Mouse (Mus musculus) urinary bladder, postnatal 25 days (tissue): ENCODE results near the gene Mrps18a.

Experiments used
- DNase-seq: peaks from one replicate; pipeline ENCODE4 v3.0.0; 2022; ENCODE audit warnings: low spot score

Mrps18a gene

GRCm38 (mm10) chr17:46110402-46111289 is at the start of gene Mrps18a:
Gene Mrps18a, plus strand, starts transcription at chr17:46110986.
- DNase-seq, result peak; percentile 82

DNA sequence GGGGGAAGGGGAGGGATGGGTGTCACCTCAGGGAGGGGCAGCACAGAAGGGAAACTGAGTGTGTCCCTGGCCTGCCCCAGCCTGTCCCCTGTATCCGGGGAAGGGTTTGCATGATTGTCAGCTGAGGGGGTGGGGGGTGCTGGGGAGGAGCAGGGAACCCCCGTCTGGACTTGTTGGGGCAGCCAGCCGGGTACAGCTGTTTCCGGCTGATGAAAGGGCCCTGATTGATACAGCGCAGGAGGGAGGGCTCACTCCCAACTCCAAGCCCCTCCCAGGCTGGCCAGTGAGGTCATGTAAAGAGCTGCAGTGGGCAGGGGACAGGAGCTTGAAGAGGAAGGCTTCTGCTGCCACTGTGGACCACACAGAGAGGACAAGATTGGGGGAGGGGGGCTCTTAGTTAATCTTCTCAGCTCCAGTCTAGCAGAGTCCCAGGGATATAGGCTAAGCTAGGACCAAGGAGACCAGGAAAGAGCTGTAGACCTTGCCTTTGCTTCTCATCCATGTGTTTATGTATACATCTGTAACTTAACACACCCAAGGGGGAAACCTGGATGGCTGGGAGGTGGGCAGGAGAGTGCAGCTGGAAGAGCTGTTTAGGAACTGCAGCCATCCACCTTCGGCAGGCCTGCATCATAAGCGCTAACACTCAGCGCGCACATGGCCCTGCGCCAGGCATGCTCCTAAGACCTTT is 47.4 kb upstream of the Mrps18a start:
- DNase-seq, result peak; percentile 33

DNA sequence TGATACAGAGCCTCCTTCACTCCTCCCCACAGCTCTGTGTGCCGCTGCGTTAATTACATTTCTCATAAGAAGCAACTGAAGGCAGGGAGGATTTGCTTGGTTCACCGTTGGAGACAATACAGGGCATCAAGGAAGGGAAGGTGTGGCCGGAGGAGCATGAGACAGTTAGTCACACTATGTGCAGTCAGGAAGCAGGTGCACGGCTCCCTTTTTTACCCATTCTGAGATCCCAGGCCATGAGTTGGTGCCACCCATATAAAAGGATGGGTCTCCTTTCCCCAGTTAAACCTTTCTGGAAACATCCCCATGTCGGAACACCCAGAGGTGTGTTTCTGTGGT is 46.8 kb upstream of the Mrps18a start:
- no peak for DNase-seq

- DNase-seq, result no peak
Measured at GRCm38 (mm10) chr17:46070046-46070445, 40.7 kb upstream of the Mrps18a start.

DNA sequence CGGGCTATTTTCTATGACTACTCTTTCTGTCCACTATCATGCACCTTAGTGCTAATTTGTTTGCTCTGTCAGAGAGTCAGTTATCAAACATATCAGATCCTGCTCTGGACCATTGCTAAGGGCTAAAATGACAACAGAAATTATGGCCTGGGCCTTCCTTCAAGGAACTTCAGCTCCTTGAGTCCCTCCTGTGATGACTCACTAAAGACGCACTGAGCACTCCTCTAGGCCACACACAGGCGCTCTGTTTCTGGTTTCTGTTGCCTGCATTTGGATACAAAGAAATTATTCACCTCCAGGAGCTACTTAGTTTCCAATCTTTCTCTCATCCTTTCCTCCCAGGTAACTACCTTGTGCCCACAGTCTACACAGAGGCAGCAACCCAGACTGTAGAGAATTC is 39.3 kb upstream of the Mrps18a start:
- DNase-seq, result no peak

DNA sequence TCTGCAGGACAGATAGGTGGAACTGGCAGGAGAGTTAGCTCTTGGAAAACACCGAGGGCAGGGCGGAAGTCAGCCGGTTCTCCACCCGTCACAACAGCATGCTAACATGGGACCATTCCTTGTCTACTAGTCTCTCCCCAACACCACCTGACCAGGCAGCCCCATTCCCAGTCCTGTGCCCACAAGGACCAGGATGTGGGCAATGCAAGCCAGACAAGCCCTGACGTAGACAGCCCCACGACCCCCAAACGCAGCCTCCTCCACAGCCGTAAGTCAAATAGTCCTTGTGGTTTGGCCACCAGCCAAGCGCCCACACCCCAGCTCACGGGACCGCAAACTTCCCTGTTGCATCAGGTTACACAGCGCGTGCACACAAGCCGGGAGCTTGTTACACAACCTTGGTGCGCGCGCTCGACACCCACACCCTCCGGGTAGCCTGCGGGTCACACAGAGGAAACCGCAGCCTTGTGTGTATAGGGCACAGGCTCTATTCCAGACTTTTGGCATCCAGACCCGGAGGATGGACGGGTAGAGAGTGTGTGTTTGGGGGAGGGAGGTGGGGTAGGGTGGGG is 37.0 kb upstream of the Mrps18a start:
- DNase-seq, result peak; percentile 84

- no peak for DNase-seq
Measured at GRCm38 (mm10) chr17:46074398-46075115, 36.2 kb upstream of the Mrps18a start.

- peak; percentile 43 for DNase-seq
Measured at GRCm38 (mm10) chr17:46075116-46075485, 35.7 kb upstream of the Mrps18a start.

DNA sequence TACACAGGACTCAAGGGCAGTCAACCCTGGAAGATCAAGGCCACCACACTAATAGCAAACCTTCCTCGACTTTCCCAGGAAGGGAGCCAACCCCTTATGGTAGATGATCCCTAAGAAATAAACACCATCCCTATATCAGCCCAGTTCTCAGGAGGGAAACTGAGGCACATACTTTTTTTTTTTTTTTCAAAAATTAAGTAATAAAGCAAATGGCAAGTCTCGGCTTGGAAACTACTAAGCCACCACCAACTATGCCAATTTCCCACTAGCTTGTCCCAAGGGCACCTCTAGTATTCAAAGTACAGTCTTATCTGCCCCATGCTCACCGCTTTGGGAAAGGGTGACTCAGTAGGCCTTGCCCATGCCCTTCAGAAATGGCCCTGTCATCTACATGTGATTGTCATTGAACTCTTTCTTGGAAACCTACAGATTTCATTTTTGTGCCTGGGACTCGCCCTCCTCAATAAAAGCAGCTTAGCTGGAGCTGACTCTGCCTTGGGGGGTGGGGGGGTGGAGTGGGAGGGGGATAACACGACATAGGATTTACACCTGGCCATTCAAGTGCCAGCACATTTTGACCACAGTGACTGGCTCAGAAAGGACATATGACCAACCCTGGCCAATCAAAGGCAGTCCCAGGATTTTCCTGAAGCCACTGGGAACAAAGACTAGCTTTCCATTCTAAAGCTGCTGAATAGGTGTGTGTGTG is 35.1 kb upstream of the Mrps18a start:
- DNase-seq, result no peak

DNA sequence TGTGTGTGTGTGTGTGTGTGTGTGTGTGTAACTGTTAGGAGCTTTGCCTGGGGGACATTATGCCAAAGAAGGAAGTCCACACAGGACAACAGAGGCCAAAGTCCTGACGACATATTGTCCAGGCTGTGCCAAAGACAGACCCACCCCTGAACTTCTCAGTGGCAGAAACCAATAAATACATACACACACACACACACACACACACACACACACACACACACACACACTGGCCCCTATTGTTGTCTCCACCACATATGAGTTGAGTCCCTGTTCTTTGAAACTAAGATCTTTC is 34.6 kb upstream of the Mrps18a start:
- DNase-seq, result no peak

DNA sequence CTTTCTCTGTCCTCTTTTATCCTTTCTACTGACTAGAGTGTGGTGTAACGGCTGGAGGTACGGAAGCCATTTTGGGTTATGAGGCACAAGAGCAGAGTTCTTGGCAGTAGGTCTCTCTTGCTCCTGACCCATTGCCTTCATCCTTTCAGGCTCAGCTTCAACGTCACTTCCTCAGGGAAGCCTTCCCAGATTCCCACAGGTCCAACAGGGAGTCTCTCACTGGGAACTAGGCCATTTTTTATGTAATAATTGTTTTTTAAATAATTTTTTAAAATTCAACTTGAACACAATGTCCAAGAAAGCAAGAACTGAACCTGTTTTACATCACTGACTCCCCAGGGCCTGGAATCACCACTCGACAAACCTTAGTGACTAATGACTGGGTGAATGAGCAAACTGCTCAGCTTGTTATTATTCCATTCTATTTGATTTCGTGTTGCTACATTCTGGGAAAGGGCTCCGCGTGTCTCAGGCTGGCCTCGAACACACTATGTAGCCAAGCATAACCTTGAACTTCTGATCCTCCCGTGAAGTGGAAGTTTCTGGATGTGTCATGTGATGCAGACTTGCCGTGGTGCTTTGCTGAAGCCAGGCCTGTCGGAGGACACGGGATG is 32.8 kb upstream of the Mrps18a start:
- no peak for DNase-seq

- no peak for DNase-seq
Measured at GRCm38 (mm10) chr17:46079037-46079436, 31.7 kb upstream of the Mrps18a start.

- no peak for DNase-seq
Measured at GRCm38 (mm10) chr17:46080388-46080787, 30.4 kb upstream of the Mrps18a start.

DNA sequence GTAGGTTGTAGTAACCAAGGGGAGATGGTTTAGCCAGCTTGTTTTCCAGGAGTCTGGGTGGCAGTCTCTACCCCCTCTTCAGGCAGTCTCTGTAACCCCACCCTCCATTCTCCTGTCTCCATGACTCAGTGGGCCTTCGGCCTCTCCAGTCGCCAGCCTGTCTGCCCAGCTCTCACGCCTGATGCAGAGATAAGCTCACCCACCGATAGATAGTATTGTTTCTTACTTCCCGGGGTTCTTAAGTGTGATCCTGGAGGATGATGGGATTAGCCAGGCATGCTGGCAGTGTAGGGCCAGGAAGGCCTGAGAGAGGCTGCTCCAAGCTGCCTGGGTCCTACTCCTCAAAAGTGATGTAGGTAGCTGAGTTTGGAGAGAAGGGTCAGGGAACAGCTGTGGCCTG is 29.7 kb upstream of the Mrps18a start:
- DNase-seq, result no peak

- DNase-seq, result no peak
Measured at GRCm38 (mm10) chr17:46081657-46082056, 29.1 kb upstream of the Mrps18a start.

DNA sequence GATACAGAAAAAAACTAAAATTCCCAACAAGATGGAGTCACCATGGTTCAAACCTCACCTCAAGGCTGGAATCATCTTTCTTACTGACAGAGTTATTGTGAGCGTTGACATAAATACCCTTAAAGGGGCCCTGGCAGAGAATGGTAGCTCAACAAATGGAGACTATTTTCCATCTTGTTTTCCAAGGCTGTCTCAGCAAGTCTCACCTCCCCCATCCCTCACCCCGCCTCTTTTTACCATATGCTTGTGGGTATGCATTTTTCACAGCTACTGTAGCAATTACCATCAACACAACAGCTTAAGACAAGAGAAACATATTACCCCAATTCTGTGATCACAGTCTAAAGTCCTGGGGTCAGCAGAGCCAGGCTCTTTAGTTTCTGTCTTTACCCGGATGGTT is 27.4 kb upstream of the Mrps18a start:
- DNase-seq, result no peak

DNA sequence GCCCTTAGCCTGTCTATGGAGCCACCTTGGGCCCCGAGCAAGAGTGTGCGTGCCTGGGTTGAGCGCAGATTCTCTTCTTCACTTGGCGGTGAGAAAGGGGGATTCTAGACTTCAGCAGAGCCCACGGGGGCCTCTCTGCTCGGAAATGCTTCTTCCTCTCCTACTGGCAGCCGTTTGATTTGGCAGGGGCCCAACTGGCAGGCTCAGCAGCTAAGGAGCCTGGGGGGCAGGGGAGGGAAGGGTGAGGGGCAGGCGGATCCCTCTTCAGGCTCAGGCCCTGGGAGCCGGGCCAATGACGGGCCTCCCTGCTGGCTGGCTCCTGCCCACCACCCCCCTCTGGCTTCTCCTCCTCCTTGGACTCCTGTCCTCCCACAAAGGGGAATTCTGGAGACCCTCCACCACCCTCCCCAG is 26.7 kb upstream of the Mrps18a start:
- DNase-seq, result peak; percentile 45

GRCm38 (mm10) chr17:46086341-46086870 is 24.4 kb upstream of the Mrps18a start:
- DNase-seq, result no peak

DNA sequence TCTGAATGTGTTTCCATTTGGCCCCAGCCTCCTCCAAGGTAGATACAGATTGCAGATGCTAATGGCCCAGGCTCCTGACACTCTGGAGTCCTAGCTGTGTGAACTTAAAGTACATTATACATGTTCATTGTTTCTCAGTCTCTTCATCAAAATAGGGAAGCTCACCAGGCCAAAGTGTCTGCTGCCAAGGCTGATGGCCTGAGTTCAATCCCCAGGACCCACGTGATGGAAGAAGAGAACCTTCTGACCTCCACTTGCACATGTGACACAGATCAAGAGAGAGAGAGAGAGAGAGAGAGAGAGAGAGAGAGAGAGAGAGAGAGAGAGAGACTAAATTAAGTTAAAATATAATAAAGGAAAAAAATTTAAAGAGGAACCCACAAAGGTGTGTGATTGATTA is 19.4 kb upstream of the Mrps18a start:
- DNase-seq, result no peak

GRCm38 (mm10) chr17:46091899-46092298 is 18.9 kb upstream of the Mrps18a start:
- DNase-seq, result no peak

DNA sequence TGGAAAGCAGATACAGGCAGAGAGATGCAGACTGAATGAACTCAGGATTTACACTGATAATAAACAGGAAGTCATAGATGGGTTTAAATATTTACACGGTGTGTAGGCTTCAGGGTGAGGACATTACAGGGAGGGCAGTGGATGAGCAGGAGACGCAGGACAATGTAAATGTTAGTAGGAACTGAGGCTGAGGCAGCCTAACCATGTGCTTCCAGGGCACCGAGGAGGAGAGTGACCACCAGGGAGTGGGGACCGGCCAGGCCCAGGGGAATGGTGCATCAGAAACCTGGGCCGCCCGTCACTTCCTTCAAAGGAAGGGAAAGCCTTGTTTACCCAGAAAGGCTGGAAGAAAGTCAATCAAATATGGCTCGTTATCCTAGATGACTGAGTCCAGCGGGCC is 12.3 kb upstream of the Mrps18a start:
- DNase-seq, result no peak
